Mouse (Mus musculus) C2C12 (cell line): ENCODE results near the gene Tcaf2.

Source experiments
- CEBPB ChIP-seq: IDR thresholded peaks from one replicate; pipeline ENCODE4 v1.6.1; 2011; ENCODE audit warnings: low read depth, mild to moderate bottlenecking, control low read depth, moderate library complexity
- CTCF ChIP-seq: IDR thresholded peaks from one replicate; pipeline ENCODE4 v1.5.1; 2011; ENCODE audit not compliant: control insufficient read depth, insufficient read depth, insufficient read length
- MAX ChIP-seq: IDR thresholded peaks from one replicate; pipeline ENCODE4 v1.6.1; 2011; ENCODE audit warnings: mild to moderate bottlenecking, control low read depth
- MYOD1 ChIP-seq: IDR thresholded peaks from one replicate; pipeline ENCODE4 v1.6.1; 2011; ENCODE audit warnings: low read depth; ENCODE audit not compliant: control insufficient read depth, insufficient read length
- MYOG ChIP-seq: IDR thresholded peaks from one replicate; pipeline ENCODE4 v1.6.1; 2011; ENCODE audit not compliant: control insufficient read depth, insufficient read length; ENCODE audit errors: extremely low read depth
- USF1 ChIP-seq: IDR thresholded peaks from one replicate; pipeline ENCODE4 v1.6.1; 2011; ENCODE audit warnings: low read depth, mild to moderate bottlenecking, control low read depth, moderate library complexity

GRCm38 (mm10) chr6:42610954-42611522, 34.0 kb downstream of the Tcaf2 start:
- TF ChIP-seq CTCF (no peak), USF1 (no peak), MYOD1 (no peak), MYOG (no peak), CEBPB (no peak), MAX (no peak)
